Mouse (Mus musculus): Measurements from ENCODE around the gene Npdc1.

DNA sequence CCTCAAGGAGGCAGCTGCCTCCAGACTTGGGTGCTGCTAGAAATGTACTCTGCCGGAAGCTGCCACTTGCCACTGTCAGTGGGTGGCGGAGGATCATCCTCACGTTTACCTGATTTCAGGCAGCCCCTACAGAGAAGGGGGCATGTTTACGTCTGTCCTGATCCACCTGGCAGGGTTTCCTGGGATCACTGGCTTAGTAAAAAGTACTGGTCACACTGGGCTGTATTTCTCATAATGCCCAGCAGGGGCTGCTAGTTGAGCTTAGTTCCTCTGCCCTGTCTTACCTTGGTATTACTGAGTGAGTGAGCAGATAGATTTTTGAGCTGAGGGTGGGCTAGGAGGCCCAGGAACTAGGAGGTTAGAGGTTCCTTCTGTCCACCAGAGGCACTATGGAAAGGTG lies 22.6 kb upstream of the Npdc1 start:
- TF ChIP-seq CTCF (conservative IDR thresholded peaks at IDR 0.05; ENCODE audit: low read length) = peak; percentile 93
- TF ChIP-seq POU5F1 (IDR thresholded peaks at IDR 0.05; ENCODE audit: borderline replicate concordance, low read length) = no peak

Data from E14TG2a.4 (cell line).